Mouse (Mus musculus) erythroblast, embryonic 14.5 days (primary cell): Measurements from ENCODE around the gene Hcrt. TPM values are rescaled to one million over a fixed set of nuclear protein-coding genes. Genes with fewer than 3 reads are reported as not detected.

ENCODE experiments used
- H3K27me3 ChIP-seq: 2 replicates; pipeline ENCODE4 v1.6.1; 2012; ENCODE audit warnings: inconsistent platforms; ENCODE audit not compliant: control insufficient read depth
- H3K36me3 ChIP-seq: 2 replicates; pipeline ENCODE4 v1.6.1; 2012; ENCODE audit warnings: mild to moderate bottlenecking, inconsistent platforms; ENCODE audit not compliant: control insufficient read depth
- H3K4me1 ChIP-seq: 2 replicates; pipeline ENCODE4 v1.6.1; 2012; ENCODE audit warnings: inconsistent platforms; ENCODE audit not compliant: control insufficient read depth
- H3K4me3 ChIP-seq: replicated peaks from 2 replicates; pipeline ENCODE3; 2012; ENCODE audit warnings: moderate library complexity, mild to moderate bottlenecking, inconsistent platforms
- H3K9me3 ChIP-seq: 2 replicates; pipeline ENCODE4 v1.6.1; 2012; ENCODE audit warnings: low read length, inconsistent platforms, mixed read lengths; ENCODE audit not compliant: control insufficient read depth
- GATA1 ChIP-seq: IDR thresholded peaks from 2 replicates; pipeline ENCODE4 v1.6.1; 2012; ENCODE audit warnings: low read length, inconsistent platforms, mixed read lengths
- TAL1 ChIP-seq: IDR thresholded peaks from 3 replicates; pipeline ENCODE4 v1.6.1; 2012; ENCODE audit warnings: low read length, inconsistent platforms, mixed read lengths
- polyA plus RNA-seq: library from polyadenylated mRNA; stranded (reverse); fragments of >175 nt; gene quantifications from 2 replicates; pipeline ENCODE4 v1.2.3, GENCODE M21; 2012

The Hcrt gene
- polyA plus RNA-seq, 1 experiment: not detected

DNA sequence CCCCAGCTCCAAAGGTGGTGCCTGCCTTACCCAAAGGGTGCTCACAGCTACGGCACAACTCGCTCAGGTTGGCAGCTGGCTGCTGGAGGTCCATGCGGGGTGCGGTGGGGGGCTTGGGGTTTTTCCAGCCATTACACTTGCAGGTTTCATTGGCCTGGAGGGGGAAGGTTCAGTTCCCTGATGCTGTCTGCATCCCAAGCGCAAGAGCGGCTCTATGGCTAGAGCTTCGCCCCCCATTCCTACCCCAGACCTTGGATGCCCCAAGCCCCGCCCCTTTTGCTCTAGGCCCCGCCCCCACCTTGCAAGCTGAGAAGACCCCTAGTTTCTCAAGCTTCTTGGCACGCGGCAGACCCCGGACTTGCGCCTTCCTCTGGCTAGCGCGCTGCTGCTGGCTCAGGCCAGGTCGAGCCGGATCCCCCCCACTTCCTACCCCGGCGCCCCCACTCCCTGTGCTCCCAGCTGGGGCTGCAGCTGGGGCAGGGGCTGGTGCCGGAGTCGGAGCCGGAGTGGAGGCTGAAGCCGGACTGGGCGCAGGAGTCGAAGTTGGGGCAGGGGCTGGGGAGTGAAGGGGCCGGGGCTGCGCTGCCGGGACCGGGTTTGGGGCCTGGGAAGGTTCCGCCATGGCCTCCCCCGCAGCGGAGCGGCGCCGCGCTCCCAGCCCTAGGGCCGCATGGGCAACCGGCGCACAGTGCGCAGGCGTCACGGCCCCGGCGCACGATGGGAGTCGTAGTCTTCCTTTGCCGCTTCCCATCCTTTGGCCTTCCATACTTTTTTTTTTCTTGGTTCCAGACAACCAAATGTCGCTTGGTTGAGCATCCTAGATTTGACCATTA, 50.7 kb downstream of the Hcrt start, which contains the start of gene Kat2a:
Gene Kat2a (minus strand): TSS at position 683 of the 833 bp plus-strand sequence.
- H3K4me3 ChIP-seq: peak within 1 kb of the TSS; percentile 75
- no peaks in the 10 kb centered on the region for H3K27me3 ChIP-seq
- peaks cover 73% of the 10 kb centered on the region for H3K36me3 ChIP-seq
- H3K9me3 ChIP-seq: no peaks in the 10 kb centered on the region
- TF ChIP-seq GATA1: no peak
- TF ChIP-seq TAL1: no peak
- peaks cover 50% of the 10 kb centered on the region for H3K4me1 ChIP-seq

Other genes starting within 250 kb of the Hcrt start
- 0.46 and 1.1 TPM in 2 replicates for gene Acly, start 234.9 kb downstream of the Hcrt start, polyA plus RNA-seq
- gene Ttc25, start 217.3 kb downstream of the Hcrt start, polyA plus RNA-seq: 0.01 TPM in 1 of 2 replicates, not detected in the other
- 0.09 and 0.11 TPM in 2 replicates for gene Cnp, start 188.0 kb downstream of the Hcrt start, polyA plus RNA-seq
- gene Nkiras2, start 143.7 kb downstream of the Hcrt start, polyA plus RNA-seq: 3.2 and 4.0 TPM in 2 replicates
- 3.2 and 4.0 TPM in 2 replicates for gene Dnajc7, start 142.8 kb downstream of the Hcrt start, polyA plus RNA-seq
- gene Zfp385c, start 70.5 kb downstream of the Hcrt start, polyA plus RNA-seq: not detected in 2 replicates
- 0.20 TPM in 1 of 2 replicates, not detected in the other for gene Dhx58, start 58.7 kb downstream of the Hcrt start, polyA plus RNA-seq
- 0.70 and 0.77 TPM in 2 replicates for gene Kat2a, start 50.5 kb downstream of the Hcrt start, polyA plus RNA-seq
- gene Hspb9, start 49.1 kb downstream of the Hcrt start, polyA plus RNA-seq: not detected in 2 replicates
- gene Rab5c, start 24.7 kb downstream of the Hcrt start, polyA plus RNA-seq: 80.2 and 82.1 TPM in 2 replicates
- not detected in 2 replicates for gene Kcnh4, start 3.0 kb downstream of the Hcrt start, polyA plus RNA-seq
- gene Ghdc, start 8.0 kb upstream of the Hcrt start, polyA plus RNA-seq: 0.20 and 0.58 TPM in 2 replicates
- 0.67 and 0.90 TPM in 2 replicates for gene Stat5b, start 87.8 kb upstream of the Hcrt start, polyA plus RNA-seq
- gene Stat5a, start 96.4 kb upstream of the Hcrt start, polyA plus RNA-seq: 0.17 and 0.25 TPM in 2 replicates
- gene Stat3, start 176.6 kb upstream of the Hcrt start, polyA plus RNA-seq: 0.96 and 1.2 TPM in 2 replicates
- 0.08 and 0.23 TPM in 2 replicates for gene Cavin1, start 208.0 kb upstream of the Hcrt start, polyA plus RNA-seq
- gene Atp6v0a1, start 246.5 kb upstream of the Hcrt start, polyA plus RNA-seq: 14.0 and 15.4 TPM in 2 replicates